Mouse (Mus musculus) cerebellum, adult 9-11 months (tissue): Measurements from ENCODE around the gene Tmem203.
"Not testable (repeated sequence)": the region's sequence is repeated elsewhere in the genome, so short reads cannot be mapped to it uniquely, and the experiment has no call there.

Source experiments
- DNase-seq: peaks from one replicate; pipeline ENCODE4 v3.0.0; 2022

The Tmem203 gene

GRCm38 (mm10) chr2:25234551-25235220, 20.6 kb upstream of the Tmem203 start:
- no peak for DNase-seq

- no peak for DNase-seq
Observed at GRCm38 (mm10) chr2:25236614-25237013, 18.6 kb upstream of the Tmem203 start, which contains the start of gene Rnf224. Gene Rnf224, minus strand, starts transcription at chr2:25236787.

GRCm38 (mm10) chr2:25237522-25237921, 17.7 kb upstream of the Tmem203 start:
- DNase-seq = no peak

GRCm38 (mm10) chr2:25238106-25238505, 17.1 kb upstream of the Tmem203 start:
- no peak for DNase-seq

- peak; percentile 60 for DNase-seq
Observed at GRCm38 (mm10) chr2:25239766-25240165, 15.5 kb upstream of the Tmem203 start.

- peak; percentile 56 for DNase-seq
Observed at GRCm38 (mm10) chr2:25240310-25240709, 14.9 kb upstream of the Tmem203 start.

- DNase-seq = peak; percentile 83
Observed at GRCm38 (mm10) chr2:25240723-25241437, 14.4 kb upstream of the Tmem203 start.

- peak; percentile 60 for DNase-seq
Observed at GRCm38 (mm10) chr2:25241438-25241775, 13.8 kb upstream of the Tmem203 start.

GRCm38 (mm10) chr2:25242101-25242506, 13.1 kb upstream of the Tmem203 start, which contains the start of the genes Rnf208 and Cysrt1:
Gene Rnf208, plus strand, starts transcription at chr2:25242255.
Gene Cysrt1, minus strand, starts transcription at chr2:25242452.
- DNase-seq = peak; percentile 68

GRCm38 (mm10) chr2:25243342-25243741, 11.9 kb upstream of the Tmem203 start:
- DNase-seq = peak; percentile 63

- DNase-seq = no peak
Observed at GRCm38 (mm10) chr2:25244144-25244543, 11.1 kb upstream of the Tmem203 start.

GRCm38 (mm10) chr2:25246183-25247072, 8.8 kb upstream of the Tmem203 start, which contains the start of gene AL732309.1:
Gene AL732309.1, minus strand, starts transcription at chr2:25246863.
- DNase-seq = peak; percentile 80

GRCm38 (mm10) chr2:25252331-25252730, 2.9 kb upstream of the Tmem203 start:
- no peak for DNase-seq

- DNase-seq = not testable (repeated sequence)
Observed at GRCm38 (mm10) chr2:25256443-25257109, 1.3 kb downstream of the Tmem203 start.

GRCm38 (mm10) chr2:25257250-25257649, 2.0 kb downstream of the Tmem203 start:
- not testable (repeated sequence) for DNase-seq

- DNase-seq = no peak
Observed at GRCm38 (mm10) chr2:25258887-25259286, 3.6 kb downstream of the Tmem203 start.

- no peak for DNase-seq
Observed at GRCm38 (mm10) chr2:25261870-25262269, 6.6 kb downstream of the Tmem203 start.

GRCm38 (mm10) chr2:25262291-25262767, 7.1 kb downstream of the Tmem203 start, which contains the start of gene Tprn:
Gene Tprn, plus strand, starts transcription at chr2:25262618.
- DNase-seq = peak; percentile 99

- DNase-seq = peak; percentile 87
Observed at GRCm38 (mm10) chr2:25262795-25263622, 7.8 kb downstream of the Tmem203 start.

- peak; percentile 79 for DNase-seq
Observed at GRCm38 (mm10) chr2:25263623-25264285, 8.5 kb downstream of the Tmem203 start.

- peak; percentile 67 for DNase-seq
Observed at GRCm38 (mm10) chr2:25264286-25264660, 9.0 kb downstream of the Tmem203 start.
